Mouse (Mus musculus): ENCODE measurements at regions not wholly inside any gene's neighbourhood (a gene's known extent, or its start where the extent isn't known, plus 50 kb on each side); places are given as distances from the start of the nearest gene placed in this dataset.
A peak's percentile ranks its signal among the peaks of the same experiment; 100 is the strongest.

- no peaks in the 10 kb centered on the region for H3K27me3 ChIP-seq (replicated peaks)
- H3K36me3 ChIP-seq (replicated peaks) = no peaks in the 10 kb centered on the region
- H3K9ac ChIP-seq = no peak overlapping the region
- no peak overlapping the region for H3K4me3 ChIP-seq
- no peak overlapping the region for H3K4me2 ChIP-seq
- ATAC-seq (replicated peaks) = no peak
- no peak overlapping the region for H3K27ac ChIP-seq
- WGBS = 72% methylated on average over 2 of the region's 2 CpGs
- H3K9me3 ChIP-seq = no peaks in the 10 kb centered on the region
- no peaks in the 10 kb centered on the region for H3K4me1 ChIP-seq
These were observed 80.7 kb upstream of the Cpeb4 start for GRCm38 (mm10) chr11:31791264-31791663.

GRCm38 (mm10) chr11:31795084-31795483 lies 76.9 kb upstream of the Cpeb4 start:
- Histone ChIP-seq H3K4me1 (no peaks in the 10 kb centered on the region), H3K4me2 (no peak overlapping the region), H3K27me3 (replicated peaks) (no peaks in the 10 kb centered on the region), H3K36me3 (replicated peaks) (no peaks in the 10 kb centered on the region), H3K9me3 (no peaks in the 10 kb centered on the region), H3K9ac (no peak overlapping the region), H3K27ac (no peak overlapping the region), H3K4me3 (no peak overlapping the region)
- WGBS = 88% methylated on average over 8 of the region's 8 CpGs
- ATAC-seq (replicated peaks) = no peak

- no peaks in the 10 kb centered on the region for H3K36me3 ChIP-seq (replicated peaks)
- no peak overlapping the region for H3K4me2 ChIP-seq
- no peaks in the 10 kb centered on the region for H3K27me3 ChIP-seq (replicated peaks)
- H3K9me3 ChIP-seq = no peaks in the 10 kb centered on the region
- H3K4me1 ChIP-seq = no peaks in the 10 kb centered on the region
- no peak overlapping the region for H3K4me3 ChIP-seq
- no peak overlapping the region for H3K27ac ChIP-seq
- no peak overlapping the region for H3K9ac ChIP-seq
- 55% methylated on average over 6 of the region's 6 CpGs for WGBS
- no peak; the same call in 1 of the 2 replicates for ATAC-seq (replicated peaks)
These were observed 75.8 kb upstream of the Cpeb4 start for GRCm38 (mm10) chr11:31796245-31796644.

GRCm38 (mm10) chr11:31801575-31801974 lies 70.4 kb upstream of the Cpeb4 start:
- no peak overlapping the region for H3K4me3 ChIP-seq
- no peak overlapping the region for H3K4me2 ChIP-seq
- no peaks in the 10 kb centered on the region for H3K9me3 ChIP-seq
- no peaks in the 10 kb centered on the region for H3K27me3 ChIP-seq (replicated peaks)
- no peaks in the 10 kb centered on the region for H3K36me3 ChIP-seq (replicated peaks)
- no peak overlapping the region for H3K27ac ChIP-seq
- no peak for ATAC-seq (replicated peaks)
- no peak overlapping the region for H3K9ac ChIP-seq
- WGBS = 68% methylated on average over 4 of the region's 4 CpGs
- H3K4me1 ChIP-seq = no peaks in the 10 kb centered on the region

DNA sequence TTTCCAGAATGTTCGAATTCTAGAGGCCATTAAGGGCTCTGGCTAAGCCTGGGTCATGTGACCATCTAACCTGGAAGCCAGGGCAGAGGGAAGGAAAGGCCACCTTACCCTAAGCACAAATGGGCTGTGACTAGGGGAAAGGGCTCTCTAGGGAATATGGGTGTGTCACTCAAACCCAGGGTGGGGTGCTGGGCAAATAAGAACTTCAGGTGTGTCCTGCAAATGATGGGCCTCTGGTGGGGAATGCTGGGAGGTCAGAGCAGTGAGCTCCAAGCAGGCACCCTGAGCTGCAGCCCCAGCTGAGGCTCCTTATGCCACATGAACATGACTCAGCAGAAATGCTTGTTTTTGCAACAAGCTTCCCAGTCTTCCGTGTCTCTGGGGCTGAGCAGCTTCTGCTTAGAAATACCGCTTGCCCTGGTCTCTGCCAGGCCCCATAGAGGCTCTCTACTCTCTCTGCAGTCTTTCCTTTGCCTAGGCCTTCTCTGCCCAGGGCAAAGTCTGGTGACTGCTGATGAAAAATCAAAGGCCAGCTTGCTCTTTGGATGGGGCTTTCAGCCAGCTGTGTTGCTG lies 68.6 kb upstream of the Cpeb4 start:
- Histone ChIP-seq H3K27ac (no peak overlapping the region), H3K9me3 (no peaks in the 10 kb centered on the region), H3K27me3 (replicated peaks) (no peaks in the 10 kb centered on the region), H3K9ac (no peak overlapping the region), H3K4me2 (no peak overlapping the region), H3K4me3 (no peak overlapping the region), H3K36me3 (replicated peaks) (no peaks in the 10 kb centered on the region), H3K4me1 (peaks cover 5% of the 10 kb centered on the region; the same call in 1 of the 2 replicates)
- 44% methylated on average over 3 of the region's 3 CpGs for WGBS
- no peak for ATAC-seq (replicated peaks)

- Histone ChIP-seq H3K27ac (no peak overlapping the region), H3K4me1 (peaks cover 5% of the 10 kb centered on the region; the same call in 1 of the 2 replicates), H3K9me3 (no peaks in the 10 kb centered on the region), H3K4me2 (no peak overlapping the region), H3K27me3 (replicated peaks) (no peaks in the 10 kb centered on the region), H3K9ac (no peak overlapping the region), H3K4me3 (no peak overlapping the region), H3K36me3 (replicated peaks) (no peaks in the 10 kb centered on the region)
- WGBS = 92% methylated on average over 6 of the region's 6 CpGs
- no peak for ATAC-seq (replicated peaks)
These were observed 67.5 kb upstream of the Cpeb4 start for GRCm38 (mm10) chr11:31804518-31804917.

GRCm38 (mm10) chr11:31807461-31808215 lies 64.4 kb upstream of the Cpeb4 start:
- no peaks in the 10 kb centered on the region for H3K36me3 ChIP-seq (replicated peaks)
- no peaks in the 10 kb centered on the region for H3K9me3 ChIP-seq
- ATAC-seq (replicated peaks) = 0 out of 2 replicates have a peak, but pooled peaks have one; percentile 64

DNA sequence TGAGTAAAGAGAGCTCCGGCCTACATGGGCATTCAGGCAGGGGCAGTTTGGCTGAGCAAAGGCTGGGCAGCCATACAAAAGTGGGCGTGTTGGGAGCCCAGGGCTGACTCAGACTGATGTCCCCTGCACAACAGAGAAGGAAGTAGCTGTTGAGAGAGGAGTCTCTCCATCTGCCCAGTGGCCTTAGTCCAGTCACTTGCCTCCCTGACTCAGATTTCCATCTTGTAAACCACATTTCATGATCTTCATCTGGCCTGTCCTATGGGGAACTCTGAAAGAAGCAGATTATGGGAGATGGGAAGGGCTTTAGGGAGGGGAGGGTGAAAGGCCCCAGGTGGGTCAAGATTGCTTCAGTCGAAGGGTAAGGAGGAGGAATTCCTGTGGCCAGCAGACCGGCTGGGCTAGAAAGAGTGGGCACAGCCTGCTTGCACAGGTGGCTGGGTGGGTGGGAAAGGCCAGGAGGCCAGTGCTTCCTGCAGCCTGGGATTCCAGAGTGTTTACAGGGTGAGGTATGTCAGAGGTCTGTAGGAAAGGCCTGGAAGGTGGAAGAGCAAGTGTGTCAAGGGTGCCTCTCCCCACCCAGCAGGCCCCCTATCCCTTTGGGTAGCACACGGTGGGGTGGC lies 63.7 kb upstream of the Cpeb4 start:
- Histone ChIP-seq H3K27ac (no peak overlapping the region), H3K4me3 (no peak overlapping the region), H3K27me3 (replicated peaks) (no peaks in the 10 kb centered on the region), H3K36me3 (replicated peaks) (no peaks in the 10 kb centered on the region), H3K4me1 (peaks cover 5% of the 10 kb centered on the region; the same call in 1 of the 2 replicates), H3K9me3 (no peaks in the 10 kb centered on the region), H3K9ac (no peak overlapping the region), H3K4me2 (no peak overlapping the region)
- 81% methylated on average over 5 of the region's 5 CpGs for WGBS
- ATAC-seq (replicated peaks) = no peak

More at GRCm38 (mm10) chr11:31807461-31808215, 64.4 kb upstream of the Cpeb4 start:
- Histone ChIP-seq H3K27ac (no peak overlapping the region), H3K27me3 (replicated peaks) (no peaks in the 10 kb centered on the region), H3K9ac (no peak overlapping the region), H3K4me1 (peaks cover 5% of the 10 kb centered on the region; the same call in 1 of the 2 replicates), H3K4me2 (no peak overlapping the region), H3K4me3 (no peak overlapping the region)
- 84% methylated on average over 8 of the region's 8 CpGs for WGBS

DNA sequence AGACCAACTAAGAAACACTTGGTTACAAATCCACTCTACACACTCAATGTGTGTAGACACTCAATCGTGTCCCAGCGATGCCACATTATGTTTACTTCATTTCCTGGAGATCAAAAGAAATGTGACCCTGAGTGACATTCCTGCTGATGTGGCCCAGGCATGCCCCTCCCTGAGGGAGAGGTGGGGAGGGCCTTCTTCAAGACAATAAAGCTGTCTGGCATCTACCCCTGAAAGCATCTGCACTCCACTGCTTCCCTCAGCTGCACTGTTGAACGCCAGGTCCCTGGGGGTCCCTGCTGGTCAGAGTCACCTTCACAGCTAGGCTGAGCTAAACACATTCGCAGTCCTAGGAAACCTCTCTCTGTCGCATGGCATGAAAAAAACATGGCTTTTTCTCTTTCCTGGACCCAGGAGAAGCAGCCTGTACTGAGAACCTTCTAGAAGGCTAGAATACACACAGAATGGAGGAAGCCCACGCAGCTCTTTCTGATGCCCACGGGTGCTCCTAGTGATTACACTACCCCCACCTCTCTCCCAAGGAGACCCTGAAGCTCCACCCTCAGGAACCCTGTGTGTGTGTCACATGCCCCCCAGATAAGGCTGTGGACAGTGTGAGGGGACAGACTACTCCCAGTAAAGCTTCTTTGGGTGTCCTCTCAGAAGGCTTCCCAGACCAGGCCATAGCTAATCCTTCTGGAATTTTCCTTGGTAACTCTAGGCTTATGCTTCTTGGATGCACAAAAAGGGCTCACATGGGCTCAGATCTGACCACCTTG lies 61.8 kb upstream of the Cpeb4 start:
- Histone ChIP-seq H3K4me1 (peaks cover 5% of the 10 kb centered on the region; the same call in 1 of the 2 replicates), H3K36me3 (replicated peaks) (no peaks in the 10 kb centered on the region), H3K9ac (no peak overlapping the region), H3K9me3 (no peaks in the 10 kb centered on the region), H3K4me3 (no peak overlapping the region), H3K27me3 (replicated peaks) (no peaks in the 10 kb centered on the region), H3K27ac (no peak overlapping the region), H3K4me2 (no peak overlapping the region)
- WGBS = 71% methylated on average over 7 of the region's 7 CpGs
- ATAC-seq (replicated peaks) = no peak

DNA sequence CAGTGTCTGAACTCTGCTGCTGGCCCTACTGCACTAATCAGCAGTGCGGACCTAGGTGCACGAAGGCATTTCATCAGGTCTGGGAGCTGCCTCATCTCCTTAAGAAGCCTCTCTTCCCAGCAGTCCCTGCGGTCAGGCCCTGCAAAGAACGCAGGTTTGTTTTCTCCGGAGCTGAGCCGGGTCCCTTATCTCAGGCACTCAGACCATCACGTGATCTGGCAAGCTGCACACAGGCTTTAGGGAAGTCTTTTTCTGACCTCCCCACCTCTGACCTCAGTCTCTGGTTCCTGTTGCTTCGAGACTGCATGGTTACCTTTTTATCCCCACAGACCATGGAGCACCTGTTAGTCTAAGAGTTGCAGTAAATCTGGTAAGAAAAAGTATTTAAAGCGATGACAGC lies 59.8 kb upstream of the Cpeb4 start:
- Histone ChIP-seq H3K9me3 (no peaks in the 10 kb centered on the region), H3K36me3 (replicated peaks) (no peaks in the 10 kb centered on the region), H3K27me3 (replicated peaks) (no peaks in the 10 kb centered on the region), H3K27ac (no peak overlapping the region), H3K4me1 (peaks cover 5% of the 10 kb centered on the region; the same call in 1 of the 2 replicates), H3K4me2 (no peak overlapping the region), H3K9ac (no peak overlapping the region), H3K4me3 (no peak overlapping the region)
- ATAC-seq (replicated peaks) = no peak
- WGBS = 83% methylated on average over 9 of the region's 9 CpGs

DNA sequence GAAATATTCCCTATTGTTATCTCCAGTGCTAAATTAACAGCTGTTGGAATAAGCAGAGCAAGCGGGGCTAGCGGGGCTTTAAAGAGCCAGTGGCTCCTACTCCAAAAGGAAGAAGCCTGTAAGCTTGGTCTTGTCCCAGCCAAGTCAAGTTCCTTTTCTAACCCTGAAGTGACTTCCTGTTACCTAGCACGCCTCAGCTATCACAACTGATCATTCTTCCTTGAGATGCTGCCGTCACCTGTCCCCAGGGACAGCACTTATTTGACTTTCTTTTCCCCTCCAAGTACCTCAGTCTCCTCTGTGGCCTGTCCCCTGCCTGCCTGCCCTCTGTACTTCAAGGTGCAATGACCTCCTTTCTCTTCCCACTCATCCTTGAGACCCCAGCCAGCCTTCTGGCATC lies 57.4 kb upstream of the Cpeb4 start:
- H3K9me3 ChIP-seq = no peaks in the 10 kb centered on the region
- H3K4me2 ChIP-seq = no peak overlapping the region
- H3K4me3 ChIP-seq = no peak overlapping the region
- H3K9ac ChIP-seq = no peak overlapping the region
- H3K4me1 ChIP-seq = peaks cover 5% of the 10 kb centered on the region; the same call in 1 of the 2 replicates
- no peaks in the 10 kb centered on the region for H3K36me3 ChIP-seq (replicated peaks)
- H3K27me3 ChIP-seq (replicated peaks) = no peaks in the 10 kb centered on the region
- no peak for ATAC-seq (replicated peaks)
- H3K27ac ChIP-seq = no peak overlapping the region
- WGBS = 84% methylated on average over 4 of the region's 4 CpGs

GRCm38 (mm10) chr11:31815855-31816488 lies 56.0 kb upstream of the Cpeb4 start:
- Histone ChIP-seq H3K9me3 (no peaks in the 10 kb centered on the region), H3K4me3 (no peak overlapping the region), H3K27me3 (replicated peaks) (no peaks in the 10 kb centered on the region), H3K4me2 (no peak overlapping the region), H3K36me3 (replicated peaks) (no peaks in the 10 kb centered on the region), H3K9ac (no peak overlapping the region), H3K4me1 (peaks cover 5% of the 10 kb centered on the region; the same call in 1 of the 2 replicates), H3K27ac (no peak overlapping the region)
- no peak for ATAC-seq (replicated peaks)
- WGBS = 71% methylated on average over 12 of the region's 12 CpGs
